Mouse (Mus musculus) left cerebral cortex, postnatal 25 days (tissue): Measurements from ENCODE around the gene Ank. TPM values are rescaled to one million over a fixed set of nuclear protein-coding genes. Genes with fewer than 3 reads are reported as not detected.

ENCODE experiments used
- DNase-seq, 2 experiments: peaks; one replicate each; pipeline ENCODE4 v3.0.0; 2022; ENCODE audit warnings: low spot score in 2 of 2, mixed read lengths in 1 of 2
- intact Hi-C: fragments of 180-260 bp; cut with DNase I; formaldehyde crosslinking; loops from one replicate; pipeline ENCODE4 v1.15.1; 2025
- total RNA-seq, 2 experiments: library from RNA; stranded (reverse); gene quantifications; 2 replicates each; pipeline ENCODE4 v1.2.3; 2021

Ank gene
- total RNA-seq, 2 experiments from 2014 or later = 169 to 176 TPM

- intact Hi-C loops = no loop called here
- no peak for DNase-seq
Measured at GRCm38 (mm10) chr15:27560315-27560714, 93.8 kb downstream of the Ank start.

GRCm38 (mm10) chr15:27564106-27565100 is 97.9 kb downstream of the Ank start:
- intact Hi-C loops = no loop called here

GRCm38 (mm10) chr15:27565626-27566185 is 99.2 kb downstream of the Ank start:
- intact Hi-C loops = no loop called here
- peak; percentile 50 to 78 for DNase-seq

More at GRCm38 (mm10) chr15:27564106-27565100, 97.9 kb downstream of the Ank start:
- DNase-seq = peak; percentile 65 to 80

- intact Hi-C loops = no loop called here
- DNase-seq = no peak
Measured at GRCm38 (mm10) chr15:27567356-27567755, 100.9 kb downstream of the Ank start.

GRCm38 (mm10) chr15:27568371-27568770 is 101.9 kb downstream of the Ank start:
- intact Hi-C loops = no loop called here
- no peak for DNase-seq

GRCm38 (mm10) chr15:27569924-27570323 is 103.4 kb downstream of the Ank start:
- no peak for DNase-seq
- intact Hi-C loops = no loop called here

- intact Hi-C loops = no loop called here
- DNase-seq = no peak
Measured at GRCm38 (mm10) chr15:27570385-27570784, 103.9 kb downstream of the Ank start.

GRCm38 (mm10) chr15:27571179-27571578 is 104.7 kb downstream of the Ank start:
- DNase-seq = no peak
- intact Hi-C loops = no loop called here

- DNase-seq = no peak
- intact Hi-C loops = no loop called here
Measured at GRCm38 (mm10) chr15:27574992-27575781, 108.7 kb downstream of the Ank start.

- no peak for DNase-seq
- intact Hi-C loops = no loop called here
Measured at GRCm38 (mm10) chr15:27575932-27576331, 109.5 kb downstream of the Ank start.

GRCm38 (mm10) chr15:27576886-27577285 is 110.4 kb downstream of the Ank start:
- no peak for DNase-seq
- intact Hi-C loops = no loop called here

- DNase-seq = no peak
- intact Hi-C loops = no loop called here
Measured at GRCm38 (mm10) chr15:27577915-27578780, 111.7 kb downstream of the Ank start.

- intact Hi-C loops = no loop called here
- DNase-seq = no peak
Measured at GRCm38 (mm10) chr15:27578918-27579317, 112.4 kb downstream of the Ank start.

- intact Hi-C loops = no loop called here
- no peak for DNase-seq
Measured at GRCm38 (mm10) chr15:27579853-27580252, 113.4 kb downstream of the Ank start.

GRCm38 (mm10) chr15:27580771-27581170 is 114.3 kb downstream of the Ank start:
- DNase-seq = no peak
- intact Hi-C loops = no loop called here

- intact Hi-C loops = loop anchor here (2.0 kb wide), 1 partner anchor 255 kb away; no protein-coding TSS in a partner anchor
- no peak for DNase-seq
Measured at GRCm38 (mm10) chr15:27581640-27582039, 115.2 kb downstream of the Ank start.

GRCm38 (mm10) chr15:27582428-27582827 is 116.0 kb downstream of the Ank start:
- intact Hi-C loops = loop anchor here (2.0 kb wide), 1 partner anchor 256 kb away; no protein-coding TSS in a partner anchor
- DNase-seq = no peak

- intact Hi-C loops = loop anchor here (2.0 kb wide), 1 partner anchor 256 kb away; no protein-coding TSS in a partner anchor
- peak; percentile 60 to 74 for DNase-seq
Measured at GRCm38 (mm10) chr15:27583042-27583441, 116.6 kb downstream of the Ank start.

GRCm38 (mm10) chr15:27583620-27584019 is 117.1 kb downstream of the Ank start:
- intact Hi-C loops = loop anchor here (2.0 kb wide), 1 partner anchor 257 kb away; no protein-coding TSS in a partner anchor
- DNase-seq = no peak
